ENCODE assay signal across 25 mouse cellular contexts in the genomic region with DNA sequence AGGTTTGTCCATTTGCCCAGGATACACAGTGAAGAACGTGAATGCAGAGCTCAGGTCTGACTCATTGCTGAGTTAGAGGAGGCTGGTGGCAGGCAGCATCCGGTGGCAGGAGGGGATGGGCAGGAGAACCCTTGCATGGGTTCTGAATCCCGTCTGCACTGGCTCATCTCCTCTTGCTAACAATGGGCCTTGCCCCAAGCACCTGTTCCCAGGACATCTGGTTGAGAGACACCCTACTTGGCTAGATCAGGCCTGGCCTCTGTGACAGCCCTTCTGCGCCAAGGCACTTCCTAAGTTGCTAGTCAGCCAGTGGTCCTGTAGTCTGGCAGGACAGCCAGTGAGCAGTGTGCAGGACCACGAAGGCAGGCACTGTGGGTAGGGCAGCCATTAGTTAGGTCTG. TPM values are rescaled to one million over a fixed set of nuclear protein-coding genes. Genes with fewer than 3 reads are reported as not detected.
A peak's percentile ranks its signal among the peaks of the same experiment; 100 is the strongest.
DNase-seq lines count a peak whose midpoint lies in the region; ATAC-seq and TF ChIP-seq lines count a peak whose summit lies in the region.
"Had no signal": no experiment of that assay in that cellular context is flagged by ENCODE, and none has a peak within 500 bp of the region (broad histone marks: within the 10 kb centered on the region; RNA-seq: fewer than 3 reads in every experiment).

No protein-coding gene starts in this region.

- no peaks in the 10 kb centered on the region for H3K36me3 ChIP-seq in hindbrain, embryonic 14.5 days (replicated peaks; ENCODE audit: control insufficient read depth, insufficient read depth)
- H3K36me3 ChIP-seq: embryonic facial prominence, embryonic 15.5 days; forebrain, embryonic 15.5 days; heart, embryonic 10.5 days; hindbrain, embryonic 10.5 days; liver, embryonic 13.5 days; midbrain, embryonic 13.5 days; neural tube, embryonic 12.5 days had no signal

- peak; percentile 29 for DNase-seq in gastrocnemius, adult 2 months
- DNase-seq in gastrocnemius, adult 18-20 months (ENCODE audit: low spot score), result no peak
- peak; percentile 16 for DNase-seq in urinary bladder, postnatal 14 days (ENCODE audit: low spot score)
- no peak for DNase-seq in urinary bladder, postnatal 36 days (ENCODE audit: low spot score in 2 of 2)
- DNase-seq in induced T-regulatory cell, adult 2 months (ENCODE audit: low read depth), result peak; percentile 77
- no peak for DNase-seq in hindbrain, embryonic 14.5 days (ENCODE audit: low spot score)
- DNase-seq in kidney, adult 8-10 months, result no peak
- DNase-seq: adrenal gland, postnatal 25 days; cerebellum, adult 9-10 months; kidney, adult 11 months; layer of hippocampus, adult 9-11 months; liver, embryonic 13.5 days; lung, adult 2 months; lung, postnatal 14 days; retina, postnatal 1 day; thymus, postnatal 14 days had no signal

- H3K9me3 ChIP-seq in hindbrain, embryonic 14.5 days (ENCODE audit: control insufficient read depth, low read length), result no peaks in the 10 kb centered on the region
- H3K9me3 ChIP-seq: embryonic facial prominence, embryonic 15.5 days; forebrain, embryonic 15.5 days; heart, embryonic 10.5 days; hindbrain, embryonic 10.5 days; liver, embryonic 13.5 days; midbrain, embryonic 13.5 days; neural tube, embryonic 12.5 days had no signal

- H3K27me3 ChIP-seq in hindbrain, embryonic 14.5 days (ENCODE audit: control insufficient read depth, insufficient read depth, low read length), result no peaks in the 10 kb centered on the region
- H3K27me3 ChIP-seq: forebrain, embryonic 15.5 days; midbrain, embryonic 13.5 days; neural tube, embryonic 12.5 days had no signal

- no peak overlapping the region for H3K4me2 ChIP-seq in hindbrain, embryonic 14.5 days (replicated peaks)
- H3K4me2 ChIP-seq: embryonic facial prominence, embryonic 15.5 days; forebrain, embryonic 15.5 days; liver, embryonic 13.5 days; midbrain, embryonic 13.5 days; neural tube, embryonic 12.5 days had no signal

- no peak for TF ChIP-seq CTCF in gastrocnemius, adult 2 months (IDR thresholded peaks at IDR 0.05)

- H3K4me3 ChIP-seq in gastrocnemius, adult 2 months, result no peak overlapping the region
- H3K4me3 ChIP-seq in hindbrain, embryonic 14.5 days (replicated peaks; ENCODE audit: low read length), result no peak overlapping the region
- H3K4me3 ChIP-seq: embryonic facial prominence, embryonic 15.5 days; forebrain, embryonic 15.5 days; heart, embryonic 10.5 days; hindbrain, embryonic 10.5 days; liver, embryonic 13.5 days; midbrain, embryonic 13.5 days; neural tube, embryonic 12.5 days had no signal

- H3K4me1 ChIP-seq in hindbrain, embryonic 14.5 days (replicated peaks; ENCODE audit: control insufficient read depth, insufficient read depth, low read length), result no peaks in the 10 kb centered on the region
- H3K4me1 ChIP-seq: embryonic facial prominence, embryonic 15.5 days; forebrain, embryonic 15.5 days; midbrain, embryonic 13.5 days; neural tube, embryonic 12.5 days had no signal

- 84% methylated on average over 5 of the region's 5 CpGs for WGBS in hindbrain, embryonic 14.5 days

- H3K27ac ChIP-seq in gastrocnemius, adult 2 months, result no peak overlapping the region
- no peak overlapping the region for H3K27ac ChIP-seq in hindbrain, embryonic 14.5 days
- H3K27ac ChIP-seq: embryonic facial prominence, embryonic 15.5 days; forebrain, embryonic 15.5 days; heart, embryonic 10.5 days; hindbrain, embryonic 10.5 days; hindbrain, postnatal 0 days; liver, embryonic 13.5 days; midbrain, embryonic 13.5 days; neural tube, embryonic 12.5 days had no signal

- intact Hi-C loops in gastrocnemius, adult 2 months (cut with DNase I), result no loop called here

- no peak overlapping the region for H3K9ac ChIP-seq in hindbrain, embryonic 14.5 days
- H3K9ac ChIP-seq: embryonic facial prominence, embryonic 15.5 days; forebrain, embryonic 15.5 days; liver, embryonic 13.5 days; midbrain, embryonic 13.5 days; neural tube, embryonic 12.5 days had no signal

- no peak for ATAC-seq in hindbrain, embryonic 14.5 days (ENCODE audit: low FRiP score)
- ATAC-seq: forebrain, embryonic 15.5 days; hindbrain, postnatal 0 days; midbrain, embryonic 13.5 days had no signal

RNA-seq across cellular contexts. Expression of gene Tmprss6, which starts 11.0 kb away (rescaled TPM):
- not detected for total RNA-seq in gastrocnemius, adult 2 months (2021)
- total RNA-seq in gastrocnemius, adult 18-20 months (2021), result under 1 TPM in 1 of 2 experiments, not detected in 1; 0.17 TPM
- polyA plus RNA-seq in hindbrain, embryonic 14.5 days (2014; fragmentation: Nextera tagmentation; extraction: Ambion mirVana), result 0.48 and 1.1 TPM in 2 replicates
- total RNA-seq: granulocyte monocyte progenitor cell, adult 5-6 weeks; megakaryocyte progenitor cell, adult 5-6 weeks had no signal
- polyA plus RNA-seq: hindbrain, embryonic 10.5 days had no signal

RNA-seq across cellular contexts. Expression of gene Il2rb, which starts 15.6 kb away (rescaled TPM):
- total RNA-seq in gastrocnemius, adult 2 months (2021), result not detected
- total RNA-seq in gastrocnemius, adult 18-20 months (2021), result not detected
- 0.14 and 0.20 TPM in 2 replicates for polyA plus RNA-seq in hindbrain, embryonic 14.5 days (2014; fragmentation: Nextera tagmentation; extraction: Ambion mirVana)
- total RNA-seq: granulocyte monocyte progenitor cell, adult 5-6 weeks had no signal
- polyA plus RNA-seq: forebrain, embryonic 15.5 days; heart, embryonic 10.5 days; hindbrain, embryonic 10.5 days; midbrain, embryonic 13.5 days; neural tube, embryonic 12.5 days had no signal

RNA-seq across cellular contexts. Expression of gene Kctd17, which starts 51.1 kb away (rescaled TPM):
- 10 to 100 TPM in 1 of 2 experiments, 1 to 10 TPM in 1; 8.9 to 17.2 TPM for total RNA-seq in gastrocnemius, adult 2 months (2021)
- total RNA-seq in gastrocnemius, adult 18-20 months (2021), result 10 to 100 TPM in 1 of 2 experiments, 1 to 10 TPM in 1; 8.4 to 13.9 TPM
- 134 and 141 TPM in 2 replicates for polyA plus RNA-seq in hindbrain, embryonic 14.5 days (2014; fragmentation: Nextera tagmentation; extraction: Ambion mirVana)

RNA-seq across cellular contexts. Expression of gene C1qtnf6, which starts 51.7 kb away (rescaled TPM):
- total RNA-seq in gastrocnemius, adult 2 months (2021), result 1 to 10 TPM; 2.7 to 7.6 TPM
- total RNA-seq in gastrocnemius, adult 18-20 months (2021), result 1 to 10 TPM; 1.0 to 2.4 TPM
- 9.5 and 11.0 TPM in 2 replicates for polyA plus RNA-seq in hindbrain, embryonic 14.5 days (2014; fragmentation: Nextera tagmentation; extraction: Ambion mirVana)

Comparison
In these comparisons a context has a peak if more than half of its experiments do, and no peak if none do; other contexts are left out.
1. DNase-seq: peak in gastrocnemius, adult 2 months (single experiment), urinary bladder, postnatal 14 days (single experiment) and induced T-regulatory cell, adult 2 months (single experiment); none in gastrocnemius, adult 18-20 months (single experiment), urinary bladder, postnatal 36 days (0 of 2), hindbrain, embryonic 14.5 days (single experiment) and kidney, adult 8-10 months (0 of 2).